Mouse (Mus musculus) gastrocnemius, postnatal 25 days (tissue): ENCODE results near the gene Ccl20. TPM values are rescaled to one million over a fixed set of nuclear protein-coding genes. Genes with fewer than 3 reads are reported as not detected.

Experiments used
- DNase-seq: peaks from one replicate; pipeline ENCODE4 v3.0.0; 2022
- long read RNA-seq, 2 experiments: library from polyadenylated mRNA; stranded (forward); transcript quantifications; one replicate each; pipeline ENCODE4 v2.0.0; 2021
- total RNA-seq, 2 experiments: library from RNA; stranded (reverse); gene quantifications; 1 replicate in 1 of 2; 2 replicates in 1 of 2; pipeline ENCODE4 v1.2.3; 2021

The Ccl20 gene
- total RNA-seq: not detected
- long read RNA-seq, experiment 1: 0 reads
- long read RNA-seq, experiment 2: 0 reads

DNA sequence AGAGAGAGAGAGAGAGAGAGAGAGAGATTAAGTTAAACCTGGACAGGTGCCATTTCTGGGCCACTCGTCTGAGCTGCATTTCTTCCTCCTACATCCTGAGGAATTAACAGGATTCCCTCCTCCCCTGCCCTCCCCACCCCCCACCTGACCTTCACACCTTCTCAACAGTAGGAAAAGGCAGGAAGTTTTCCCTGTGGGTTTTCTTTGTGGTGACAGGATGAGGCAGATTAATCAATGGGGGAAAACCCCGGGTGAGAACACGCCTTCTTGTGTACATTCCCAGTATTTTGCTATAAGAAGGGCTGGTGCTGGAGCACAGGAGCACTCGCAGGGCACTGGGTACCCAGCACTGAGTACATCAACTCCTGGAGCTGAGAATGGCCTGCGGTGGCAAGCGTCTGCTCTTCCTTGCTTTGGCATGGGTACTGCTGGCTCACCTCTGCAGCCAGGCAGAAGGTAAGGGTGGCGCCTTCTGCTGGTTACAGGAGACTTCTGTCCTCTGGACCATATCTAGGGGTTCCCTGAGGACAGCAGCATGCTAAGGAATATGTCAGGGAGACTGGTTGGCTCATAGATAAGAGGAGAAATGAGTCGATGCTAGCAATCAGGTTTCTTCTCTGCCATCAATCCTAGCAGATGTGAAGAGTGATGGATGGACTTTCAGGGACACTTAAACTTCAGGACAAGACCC, at the start of gene Ccl20:
Gene Ccl20, plus strand, starts transcription at position 320 of the 691 bp plus-strand sequence.
- DNase-seq: no peak

DNA sequence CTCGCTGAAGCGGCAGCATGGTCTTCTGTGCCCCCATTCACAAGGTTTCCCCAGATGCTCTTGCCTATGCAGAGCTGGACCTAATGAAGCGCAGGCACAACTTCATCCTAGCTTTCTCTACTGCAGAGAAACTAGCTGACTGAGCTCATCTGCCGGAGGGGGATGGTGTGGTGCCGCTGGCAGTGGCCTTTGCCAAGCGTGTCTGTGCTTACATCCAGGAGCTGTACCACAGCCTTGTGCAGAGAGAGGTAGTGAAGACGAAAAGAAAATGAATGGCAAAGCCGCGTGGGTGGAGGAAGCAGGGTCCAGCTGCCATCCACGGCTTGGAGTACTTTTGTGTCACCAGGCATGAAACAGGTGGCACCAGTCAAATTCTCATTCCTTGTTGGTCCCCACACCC, 49.4 kb upstream of the Ccl20 start:
- no peak for DNase-seq

DNA sequence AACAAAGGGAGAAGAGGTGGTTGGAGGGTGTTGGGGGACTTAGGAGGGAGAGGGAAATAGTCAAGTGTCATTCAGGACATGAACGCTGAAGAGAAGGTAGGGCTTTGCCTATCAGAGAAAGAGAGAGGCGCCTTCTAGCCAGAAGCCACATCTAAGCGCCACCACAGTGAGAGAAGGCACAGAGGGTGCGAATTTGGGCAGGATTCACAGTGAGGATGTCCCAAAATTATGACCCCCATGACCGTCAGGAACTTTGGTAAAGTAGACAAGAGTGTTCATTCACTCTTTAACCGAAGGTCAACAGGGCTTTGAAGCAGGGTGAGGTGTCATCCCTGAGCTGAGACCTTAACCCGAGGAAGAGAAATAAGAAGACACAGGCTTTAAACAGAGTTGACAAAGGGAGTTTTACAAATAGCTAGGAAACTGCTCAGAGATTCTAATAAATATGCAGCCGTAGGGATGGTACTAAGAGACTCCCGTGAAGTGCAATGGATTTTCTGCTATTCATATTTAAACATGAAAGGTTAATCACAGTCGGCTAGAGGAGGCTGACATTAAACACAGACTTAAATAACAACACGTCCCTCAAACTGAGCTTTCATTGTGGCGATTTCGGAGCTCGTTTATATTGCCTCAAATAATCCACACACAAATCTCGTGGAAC, 40.9 kb upstream of the Ccl20 start:
- no peak for DNase-seq

DNA sequence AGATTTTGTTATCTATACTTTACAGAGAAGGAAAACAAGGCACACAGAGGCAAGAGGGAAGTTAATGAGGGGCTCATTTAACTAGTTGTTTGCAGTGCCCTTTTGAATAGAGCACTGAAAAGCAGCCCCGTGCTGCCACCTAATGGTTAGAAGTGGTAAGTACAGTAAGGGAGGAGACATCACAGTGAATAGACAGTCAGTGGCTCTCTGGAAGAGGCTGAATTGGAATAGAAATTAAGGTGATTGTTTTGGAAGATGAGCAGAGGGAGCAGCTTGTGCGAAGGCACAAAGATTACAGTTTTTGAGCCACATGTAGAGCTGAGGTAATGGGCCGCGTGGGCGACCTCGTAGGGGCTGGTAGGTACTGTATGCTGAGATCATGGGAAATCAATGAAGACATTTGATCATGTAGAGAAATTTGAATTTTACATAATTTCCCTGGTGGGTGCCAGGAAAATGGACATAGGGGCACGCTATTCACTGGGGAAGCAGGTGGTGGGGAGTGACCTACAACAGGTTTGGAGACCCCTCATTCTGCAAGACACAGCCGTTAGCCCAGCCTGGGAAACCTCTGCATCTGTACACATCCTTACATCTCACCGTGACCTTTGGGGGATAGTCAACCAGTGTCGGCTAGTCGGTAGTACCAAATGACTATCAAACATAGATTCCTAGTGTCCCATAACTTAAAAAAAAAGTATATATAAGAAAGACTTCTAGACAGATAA, 40.2 kb upstream of the Ccl20 start:
- no peak for DNase-seq

DNA sequence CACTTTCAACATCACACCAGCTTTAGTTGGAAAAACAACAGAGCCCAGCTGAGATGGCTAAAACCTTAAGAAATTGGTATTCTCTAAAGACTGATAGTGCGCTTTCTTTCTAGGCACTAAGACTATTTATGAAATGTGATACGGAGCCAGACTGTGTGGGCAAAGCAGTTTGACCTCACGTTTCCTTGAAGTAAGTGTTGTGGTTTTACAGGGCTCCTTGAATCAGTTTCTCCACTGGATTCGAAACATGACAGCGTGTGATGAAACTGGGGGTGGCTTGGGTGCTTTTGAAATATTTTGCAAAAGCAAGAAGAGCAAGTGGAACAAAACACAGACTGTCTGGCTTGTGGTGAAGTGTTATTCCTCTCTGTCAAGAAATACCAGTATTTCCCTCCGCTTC, 39.5 kb upstream of the Ccl20 start:
- no peak for DNase-seq

DNA sequence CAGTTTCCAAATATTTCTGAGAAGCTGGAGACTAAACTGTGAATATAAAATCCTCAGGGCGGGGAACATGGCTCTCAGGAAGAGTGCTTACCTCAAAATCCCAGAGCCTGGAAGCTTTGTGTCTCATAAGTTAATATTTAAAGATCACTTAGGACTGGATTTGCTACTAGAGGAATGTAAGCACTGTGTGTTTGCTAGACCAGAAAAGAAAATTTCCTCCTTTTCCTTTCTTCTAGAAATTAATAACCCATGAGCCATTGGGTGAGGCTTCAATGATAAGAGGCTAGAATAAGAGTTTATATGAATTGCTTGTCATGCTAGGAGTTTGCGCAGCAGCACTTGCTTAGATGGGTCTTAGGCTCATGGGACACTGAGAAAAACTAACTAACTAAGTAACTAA, 31.8 kb upstream of the Ccl20 start:
- no peak for DNase-seq

DNA sequence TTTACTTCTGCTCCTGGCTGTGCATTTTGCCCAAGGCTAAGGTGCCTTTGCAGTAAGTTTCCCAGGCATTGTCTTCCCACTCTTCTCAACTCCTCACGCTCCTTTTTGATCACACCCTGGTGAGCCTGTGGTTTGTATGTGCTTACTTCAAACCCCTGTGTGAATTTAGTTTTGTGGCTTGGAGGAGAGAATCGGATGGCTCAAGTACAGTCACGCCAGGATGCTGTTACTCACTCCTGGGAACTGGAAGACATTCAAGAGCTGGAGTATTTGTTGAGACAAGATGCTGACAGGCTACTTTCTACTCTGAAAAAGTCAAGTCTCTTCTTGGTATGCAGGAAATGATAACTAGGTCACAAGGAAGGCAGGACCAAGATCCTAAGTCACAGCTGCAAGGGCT, 25.3 kb upstream of the Ccl20 start:
- no peak for DNase-seq

DNA sequence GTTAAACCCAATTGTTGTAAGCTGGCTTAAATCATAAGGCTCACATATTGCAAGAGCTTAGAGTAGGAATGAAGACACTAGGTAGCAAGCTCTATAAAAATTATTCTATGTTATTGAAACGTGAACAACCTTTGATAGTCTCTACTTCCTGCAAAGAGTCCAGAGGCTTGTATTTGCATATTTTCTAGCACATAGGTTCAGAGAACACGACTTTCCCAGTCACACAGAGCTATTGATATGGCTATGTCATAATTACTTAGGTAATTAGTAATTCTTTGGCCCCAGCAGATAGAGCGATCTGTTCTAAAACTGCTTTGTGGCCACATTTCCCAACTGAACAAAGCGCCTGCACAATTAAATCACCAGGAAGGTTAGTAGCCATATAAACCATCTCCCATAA, 19.6 kb upstream of the Ccl20 start:
- no peak for DNase-seq

DNA sequence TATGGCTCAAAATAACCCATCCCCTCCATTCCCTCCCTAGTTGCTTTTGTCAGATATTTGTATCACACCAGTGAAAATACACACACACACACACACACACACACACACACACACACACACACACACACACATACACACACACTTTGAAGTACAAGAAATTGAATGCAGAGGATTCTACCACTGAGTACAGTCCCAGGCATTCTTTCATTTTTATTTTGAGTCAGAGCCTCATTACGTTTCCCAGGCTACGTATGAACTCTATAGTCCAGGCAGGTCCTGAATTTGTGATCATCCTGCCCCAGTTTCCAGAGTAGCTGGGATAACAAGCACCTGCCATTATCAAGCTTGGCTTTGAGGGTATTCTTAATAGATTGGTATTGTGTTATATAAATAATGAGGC, 17.4 kb upstream of the Ccl20 start:
- DNase-seq: no peak

DNA sequence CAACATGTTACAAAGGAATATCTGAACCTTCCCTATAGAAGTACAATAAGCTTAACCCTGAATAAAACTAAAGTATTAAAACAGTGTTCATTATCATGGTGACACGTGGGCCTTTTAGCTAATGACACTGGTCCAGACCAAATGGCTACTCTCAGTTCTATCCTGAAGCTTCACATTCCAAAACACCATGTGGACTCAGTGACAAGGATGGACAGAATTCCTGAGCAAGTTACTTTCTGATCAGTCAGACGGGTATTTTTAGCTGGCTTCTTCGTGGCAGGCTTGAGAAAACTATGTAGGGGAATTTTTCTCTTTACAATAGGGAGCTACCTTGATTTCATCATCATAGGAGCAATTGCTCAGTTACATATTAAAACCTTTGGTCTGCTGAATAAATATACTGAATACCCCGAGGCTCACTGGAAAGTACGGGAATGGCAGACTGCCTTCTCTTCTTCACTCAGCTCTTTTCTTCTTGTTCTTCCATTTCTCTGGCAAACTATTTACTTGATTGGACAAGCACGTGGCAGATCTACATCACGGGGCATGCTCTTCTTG, 16.9 kb upstream of the Ccl20 start:
- DNase-seq: no peak

DNA sequence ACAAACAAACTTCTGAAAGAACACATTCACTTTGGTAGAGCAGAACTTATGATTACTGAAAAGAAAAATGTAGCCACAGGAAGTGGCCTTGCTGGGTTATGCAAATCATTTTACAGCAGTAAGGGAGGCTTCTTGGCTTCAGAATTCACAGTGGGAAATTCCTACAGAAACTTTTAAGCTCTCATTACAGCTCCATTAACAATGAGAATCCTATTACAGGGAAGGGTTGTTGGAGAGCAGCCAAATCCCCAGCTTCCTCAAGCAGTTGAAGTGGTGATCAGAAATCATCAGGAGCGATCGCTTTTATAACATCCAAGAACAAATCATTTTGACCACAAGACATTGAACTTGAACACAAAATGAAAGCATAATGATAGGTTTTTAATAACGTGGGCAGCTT, 14.7 kb upstream of the Ccl20 start:
- DNase-seq: no peak

DNA sequence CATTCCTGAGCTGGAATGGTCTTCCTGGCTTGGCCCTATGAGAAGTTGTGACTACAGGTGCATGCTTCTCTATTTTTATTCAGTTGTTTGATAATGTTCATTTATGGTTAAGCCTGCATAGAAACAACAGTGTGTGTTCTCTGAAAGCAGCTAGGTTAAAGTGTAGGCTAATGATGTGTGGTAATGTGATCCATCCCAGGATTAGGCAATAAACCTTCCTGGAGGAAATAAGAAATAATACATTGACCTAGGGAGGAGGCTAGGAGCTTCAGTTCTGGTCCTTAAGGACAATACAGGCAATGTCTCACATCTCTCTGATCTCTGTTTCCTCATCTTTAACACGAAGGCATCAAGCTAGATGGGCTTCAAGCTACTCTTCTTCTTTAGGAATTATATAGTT, 11.1 kb upstream of the Ccl20 start:
- DNase-seq: no peak

DNA sequence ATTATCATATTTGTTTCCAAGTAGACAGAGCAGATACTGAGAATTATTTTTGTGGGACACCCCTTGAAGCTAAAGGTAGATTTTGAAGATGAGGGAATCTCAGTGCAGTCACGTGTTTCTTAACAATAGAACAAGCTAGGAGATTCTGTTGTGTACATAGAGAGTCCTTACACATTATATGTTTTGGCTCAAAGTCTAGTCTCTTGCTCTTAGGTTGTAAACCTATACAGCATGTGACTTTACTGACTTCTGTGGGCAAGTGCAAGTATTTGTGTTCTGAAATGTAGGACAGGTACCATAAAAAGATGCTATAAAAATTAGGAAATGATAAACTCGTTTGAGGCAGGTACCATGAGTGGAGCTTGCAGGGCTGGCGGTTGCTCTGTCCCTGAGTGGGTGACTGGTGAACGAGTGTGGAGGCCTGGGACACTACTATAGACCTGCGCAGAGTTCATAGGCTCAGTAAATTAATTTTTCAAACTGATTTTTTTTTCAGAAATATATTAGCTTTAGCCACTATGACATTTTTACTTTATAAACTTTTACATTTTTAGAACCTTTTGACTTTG, 9.1 kb upstream of the Ccl20 start:
- DNase-seq: no peak

DNA sequence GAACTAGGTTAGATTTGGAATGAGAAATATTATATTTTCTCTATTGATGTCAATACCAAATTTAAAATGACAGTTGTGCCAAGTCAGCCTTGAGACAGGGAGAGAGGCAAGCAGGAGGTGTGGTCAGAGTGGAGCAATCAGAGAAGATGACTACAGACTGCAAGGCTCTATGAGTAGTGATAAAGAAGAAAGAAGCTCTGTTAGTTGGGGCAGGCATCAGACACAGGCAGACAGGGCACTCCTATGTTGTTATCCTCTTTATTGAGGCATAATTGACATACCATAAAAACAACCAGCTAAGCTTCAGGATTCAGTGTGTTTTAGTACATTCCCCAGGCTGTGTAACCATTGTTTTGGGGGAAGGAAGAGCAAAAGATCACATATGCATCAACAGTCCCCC, 5.6 kb upstream of the Ccl20 start:
- DNase-seq: no peak

DNA sequence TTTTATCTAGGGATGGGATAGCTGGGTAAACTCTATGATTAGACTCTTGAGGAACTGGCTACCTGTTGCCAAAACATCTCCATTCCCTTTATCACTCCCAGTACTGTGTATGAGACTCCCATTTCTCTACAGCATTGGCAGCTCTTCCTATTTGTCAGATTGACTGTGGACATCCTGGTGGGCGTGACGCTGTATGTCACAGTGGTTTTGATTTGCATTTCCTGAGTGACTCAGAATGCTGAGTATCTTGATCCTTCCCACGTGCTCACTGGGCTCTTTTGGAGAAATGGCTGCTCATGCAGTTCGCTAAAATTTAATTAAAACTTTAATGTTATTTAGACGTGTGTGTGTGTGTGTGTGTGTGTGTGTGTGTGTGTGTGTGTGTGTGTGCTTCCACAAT, 4.8 kb upstream of the Ccl20 start:
- DNase-seq: no peak

DNA sequence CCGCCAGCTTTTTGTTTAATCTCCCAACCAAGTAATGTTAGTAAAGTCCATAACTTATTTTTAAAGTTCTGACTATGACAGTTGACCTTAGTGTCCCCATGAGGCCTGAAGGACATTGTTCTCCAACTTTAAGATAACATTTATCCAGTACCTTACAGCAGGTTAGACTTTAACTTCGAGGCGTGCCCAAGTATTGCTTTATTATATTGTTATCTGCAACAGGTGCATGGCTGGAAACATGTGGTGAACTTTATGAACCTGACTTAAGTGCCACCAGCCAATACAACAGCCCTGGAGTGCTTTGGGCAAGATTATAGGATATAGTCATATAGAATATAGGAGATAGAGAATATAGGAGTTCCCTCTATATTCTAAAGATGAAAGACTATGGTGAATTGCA, 651 bp downstream of the Ccl20 start:
- DNase-seq: no peak

DNA sequence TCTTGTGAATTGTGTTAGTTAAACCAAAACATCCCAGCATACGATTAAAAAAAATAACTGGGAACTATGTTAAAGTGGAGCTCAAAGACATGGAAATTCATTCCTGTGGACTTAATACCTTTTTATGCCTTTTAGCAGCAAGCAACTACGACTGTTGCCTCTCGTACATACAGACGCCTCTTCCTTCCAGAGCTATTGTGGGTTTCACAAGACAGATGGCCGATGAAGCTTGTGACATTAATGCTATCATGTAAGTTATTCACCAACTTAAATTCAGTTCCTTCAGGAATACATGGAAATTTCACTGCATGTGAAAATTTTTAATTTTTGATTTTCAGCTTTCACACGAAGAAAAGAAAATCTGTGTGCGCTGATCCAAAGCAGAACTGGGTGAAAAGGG, 1.1 kb downstream of the Ccl20 start:
- DNase-seq: no peak

DNA sequence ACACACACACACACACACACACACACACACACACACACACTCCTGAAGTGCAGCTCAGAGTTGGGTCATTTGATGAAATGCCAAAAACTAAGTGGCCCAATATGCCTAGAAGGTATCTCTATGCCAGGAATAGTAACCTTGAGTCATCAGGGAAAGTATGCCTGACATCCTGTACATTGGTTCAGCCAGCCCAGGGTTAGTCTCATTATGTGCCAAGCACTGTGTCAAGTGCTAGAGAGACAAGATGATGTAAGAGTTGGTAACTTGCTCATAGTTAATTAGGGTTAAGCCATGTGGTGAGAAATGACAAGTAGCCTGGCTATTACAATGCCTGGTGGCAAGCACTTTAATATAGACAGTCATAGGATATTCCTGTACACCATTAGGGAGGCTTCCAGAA, 3.3 kb downstream of the Ccl20 start:
- DNase-seq: no peak

DNA sequence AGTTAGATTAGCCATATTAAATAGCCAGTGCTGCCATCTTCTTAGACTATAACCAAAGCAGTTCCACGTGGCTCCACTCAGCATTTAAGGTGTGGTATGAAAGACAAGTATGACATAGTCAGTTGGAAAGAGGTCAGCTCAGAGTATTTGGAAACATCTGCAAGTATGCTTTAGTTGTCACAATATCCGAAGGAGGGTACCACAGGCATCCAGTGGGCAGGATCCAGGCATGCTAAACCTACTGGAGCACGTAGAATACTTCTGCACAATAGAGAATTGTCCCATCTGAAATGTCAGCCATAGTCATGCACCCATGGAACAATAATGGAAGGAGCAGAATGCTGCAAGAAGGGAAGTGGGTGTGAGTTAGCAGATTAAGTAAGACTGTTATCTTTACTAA, 3.7 kb downstream of the Ccl20 start:
- no peak for DNase-seq

DNA sequence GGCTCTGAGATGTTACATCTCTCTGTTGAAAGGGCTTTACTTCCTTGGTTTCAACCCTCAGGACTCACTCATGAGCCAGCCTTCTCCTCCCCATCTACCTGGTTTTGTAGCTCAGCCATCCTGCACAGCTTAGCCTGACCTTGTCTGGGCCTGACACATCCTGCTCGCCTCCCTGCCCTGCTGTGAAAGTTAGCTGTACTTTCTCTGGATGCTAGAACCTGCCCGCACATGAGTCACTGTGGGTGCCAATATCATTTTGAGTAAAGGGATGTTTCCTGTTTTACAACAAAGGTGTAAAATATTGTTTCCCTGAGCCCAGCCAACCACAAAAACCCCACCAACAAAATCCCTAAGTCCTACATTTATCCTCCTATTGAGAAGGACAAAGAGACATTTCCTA, 6.6 kb downstream of the Ccl20 start:
- no peak for DNase-seq

DNA sequence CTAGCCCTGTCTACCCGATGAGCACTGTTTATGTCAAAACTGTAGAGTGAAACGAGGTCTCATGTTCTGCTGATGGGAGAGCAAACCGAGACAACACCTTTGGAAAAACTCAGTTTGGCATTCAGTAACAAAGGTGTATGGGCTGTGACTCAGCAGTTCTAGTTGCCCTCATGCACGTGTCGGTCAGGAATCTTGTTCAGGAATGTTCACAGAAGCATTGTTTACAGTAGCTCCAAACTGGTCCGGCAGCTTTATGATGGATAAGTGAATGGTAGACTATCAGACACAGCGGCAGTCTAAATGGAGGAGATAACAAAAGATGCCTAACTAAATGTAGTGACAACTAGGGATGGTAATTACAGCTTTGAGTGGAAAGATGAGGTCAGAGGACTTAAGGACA, 19.3 kb downstream of the Ccl20 start:
- DNase-seq: no peak

DNA sequence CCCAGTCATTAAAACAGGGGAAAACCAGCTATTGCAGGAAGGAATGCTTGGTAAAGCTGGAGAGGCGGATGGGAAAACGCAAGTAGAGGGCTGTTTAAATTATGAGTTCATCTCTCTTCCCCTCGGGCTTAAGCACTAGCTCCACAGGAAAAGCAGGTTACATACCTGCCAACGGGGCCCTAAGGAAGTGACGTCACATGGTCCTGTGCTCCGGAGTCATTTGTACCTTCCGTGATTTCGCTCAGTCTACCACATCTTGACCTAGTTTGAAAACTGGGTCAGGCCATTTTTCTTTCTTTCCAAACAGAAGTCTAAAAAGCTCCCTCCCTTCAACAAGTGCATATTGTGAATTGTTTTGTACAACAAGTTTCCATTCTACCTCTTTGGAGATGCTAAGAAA, 21.3 kb downstream of the Ccl20 start:
- DNase-seq: no peak

DNA sequence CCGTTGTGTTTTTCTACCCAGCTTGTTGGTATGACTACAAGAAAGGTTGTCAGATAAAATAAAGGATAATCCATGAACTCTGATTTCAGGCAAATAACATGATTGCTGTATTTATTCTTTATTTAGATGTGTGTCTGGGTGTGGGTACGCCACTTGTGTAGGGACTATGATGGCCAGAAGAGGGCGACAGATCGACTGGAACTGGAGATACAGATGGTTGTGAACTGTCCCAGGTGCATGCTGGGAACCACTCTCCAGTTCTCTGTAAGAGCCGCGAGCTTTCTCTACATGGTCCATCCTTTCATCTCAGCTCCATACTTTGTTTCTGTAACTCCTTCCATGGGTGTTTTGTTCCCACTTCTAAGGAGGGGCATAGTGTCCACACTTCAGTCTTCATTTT, 22.2 kb downstream of the Ccl20 start:
- DNase-seq: no peak
